Mouse (Mus musculus): ENCODE data around the gene Serpinb1c. TPM values are rescaled to one million over a fixed set of nuclear protein-coding genes. Genes with fewer than 3 reads are reported as not detected.

Serpinb1c gene
- polyA plus RNA-seq, 1 experiment from 2014 or later = not detected

DNA sequence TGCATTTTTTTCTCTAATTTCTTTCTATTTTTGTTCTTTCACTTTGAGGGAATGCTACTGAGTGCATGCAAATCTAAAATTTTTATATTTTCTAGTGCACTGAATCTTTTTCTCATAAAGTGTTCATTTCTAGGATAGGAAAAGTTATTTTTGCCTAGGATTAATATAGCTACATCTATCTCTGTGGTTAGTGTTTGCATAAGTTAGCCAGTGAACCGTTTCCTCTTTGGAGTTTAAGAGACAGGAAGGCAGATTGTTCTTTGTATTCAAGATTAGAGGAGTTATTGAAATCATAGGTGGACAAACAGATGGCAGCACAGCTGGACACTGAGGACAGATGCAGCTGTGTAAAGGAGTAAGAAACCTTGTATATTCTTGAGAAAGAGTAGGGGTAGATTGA, 58.7 kb downstream of the Serpinb1c start:
- 48% methylated on average over 1 of the region's 1 CpGs for WGBS
- ATAC-seq (ENCODE audit: insufficient number of reproducible peaks, low FRiP score, low TSS enrichment, low read depth) = no peak
- no peaks in the 10 kb centered on the region for H3K4me1 ChIP-seq

DNA sequence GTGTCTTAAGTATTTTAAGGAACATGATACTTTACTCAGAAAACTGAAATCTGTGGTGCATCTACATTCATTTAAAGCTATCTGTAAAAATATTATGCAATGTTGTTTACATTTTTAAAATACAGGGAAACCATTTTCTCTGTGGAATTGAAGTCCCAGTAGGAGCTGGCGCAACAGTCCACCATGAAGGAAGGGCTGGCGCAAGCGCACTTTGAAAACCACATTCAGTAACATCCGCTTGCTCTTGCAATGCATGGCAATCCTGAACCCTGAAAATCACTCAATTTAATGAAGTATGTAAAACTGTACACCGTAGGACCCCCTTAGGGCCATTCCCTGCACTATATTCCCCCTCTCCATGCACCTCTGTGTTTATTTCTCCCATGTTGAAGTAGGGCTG, 63.5 kb downstream of the Serpinb1c start:
- ATAC-seq (ENCODE audit: insufficient number of reproducible peaks, low FRiP score, low TSS enrichment, low read depth) = no peak
- Histone ChIP-seq H3K9ac (no peak overlapping the region), H3K9me3 (no peaks in the 10 kb centered on the region), H3K4me2 (no peak overlapping the region), H3K27me3 (no peaks in the 10 kb centered on the region), H3K27ac (no peak overlapping the region), H3K4me3 (no peak overlapping the region), H3K36me3 (no peaks in the 10 kb centered on the region), H3K4me1 (no peaks in the 10 kb centered on the region)
- WGBS = 88% methylated on average over 5 of the region's 5 CpGs

More for the DNA sequence above, 58.7 kb downstream of the Serpinb1c start:
- no peak overlapping the region for H3K4me2 ChIP-seq
- H3K27me3 ChIP-seq = no peaks in the 10 kb centered on the region
- H3K36me3 ChIP-seq = no peaks in the 10 kb centered on the region
- H3K4me3 ChIP-seq = no peak overlapping the region
- no peaks in the 10 kb centered on the region for H3K9me3 ChIP-seq
- H3K27ac ChIP-seq = no peak overlapping the region
- H3K9ac ChIP-seq = no peak overlapping the region

DNA sequence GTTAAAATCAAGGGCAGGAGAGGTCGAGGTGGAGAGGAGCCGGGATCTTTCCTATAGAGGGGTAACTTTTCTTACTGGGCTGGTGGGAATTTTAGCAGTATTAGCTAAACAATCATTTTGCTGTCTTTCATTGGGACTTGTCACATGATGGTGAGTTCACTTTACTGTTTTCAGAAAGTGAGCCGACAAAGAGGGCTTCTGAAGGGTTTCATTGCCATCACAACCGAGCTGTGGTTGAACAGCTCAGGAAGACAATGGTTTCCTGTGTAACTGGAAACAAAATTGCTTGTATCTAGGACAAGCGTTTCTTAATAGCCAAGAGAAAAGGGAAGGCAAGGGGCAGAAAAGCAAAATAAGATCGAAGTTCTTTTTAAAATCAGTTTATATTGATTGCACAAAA, 64.8 kb downstream of the Serpinb1c start:
- no peak for ATAC-seq (ENCODE audit: insufficient number of reproducible peaks, low FRiP score, low TSS enrichment, low read depth)
- Histone ChIP-seq H3K4me2 (no peak overlapping the region), H3K9ac (no peak overlapping the region), H3K9me3 (no peaks in the 10 kb centered on the region), H3K4me3 (no peak overlapping the region), H3K4me1 (no peaks in the 10 kb centered on the region), H3K36me3 (no peaks in the 10 kb centered on the region), H3K27ac (no peak overlapping the region), H3K27me3 (no peaks in the 10 kb centered on the region)
- 70% methylated on average over 6 of the region's 6 CpGs for WGBS

DNA sequence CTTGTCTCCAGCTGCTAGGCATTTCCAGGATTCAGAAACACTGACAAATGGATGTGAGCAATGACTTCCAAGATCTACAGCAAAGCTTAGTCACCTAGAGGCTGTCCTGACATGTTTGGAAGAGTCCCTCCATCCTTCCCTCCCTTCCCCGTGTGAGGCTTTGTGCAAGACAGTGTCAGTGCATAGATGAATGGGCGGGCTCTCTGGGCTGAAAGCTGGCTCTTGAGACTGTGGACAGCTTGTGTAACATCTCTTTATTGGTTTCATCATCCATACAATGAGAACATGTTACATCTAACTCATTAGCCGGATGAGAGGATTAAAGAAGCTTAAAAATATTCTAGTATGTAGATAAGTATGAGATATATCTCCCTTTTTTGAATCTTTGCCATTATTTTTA, 65.2 kb downstream of the Serpinb1c start:
- Histone ChIP-seq H3K4me1 (no peaks in the 10 kb centered on the region), H3K27ac (no peak overlapping the region), H3K9ac (no peak overlapping the region), H3K4me3 (no peak overlapping the region), H3K4me2 (no peak overlapping the region), H3K27me3 (no peaks in the 10 kb centered on the region), H3K36me3 (no peaks in the 10 kb centered on the region), H3K9me3 (no peaks in the 10 kb centered on the region)
- 64% methylated on average over 3 of the region's 3 CpGs for WGBS
- ATAC-seq (ENCODE audit: insufficient number of reproducible peaks, low FRiP score, low TSS enrichment, low read depth) = no peak

DNA sequence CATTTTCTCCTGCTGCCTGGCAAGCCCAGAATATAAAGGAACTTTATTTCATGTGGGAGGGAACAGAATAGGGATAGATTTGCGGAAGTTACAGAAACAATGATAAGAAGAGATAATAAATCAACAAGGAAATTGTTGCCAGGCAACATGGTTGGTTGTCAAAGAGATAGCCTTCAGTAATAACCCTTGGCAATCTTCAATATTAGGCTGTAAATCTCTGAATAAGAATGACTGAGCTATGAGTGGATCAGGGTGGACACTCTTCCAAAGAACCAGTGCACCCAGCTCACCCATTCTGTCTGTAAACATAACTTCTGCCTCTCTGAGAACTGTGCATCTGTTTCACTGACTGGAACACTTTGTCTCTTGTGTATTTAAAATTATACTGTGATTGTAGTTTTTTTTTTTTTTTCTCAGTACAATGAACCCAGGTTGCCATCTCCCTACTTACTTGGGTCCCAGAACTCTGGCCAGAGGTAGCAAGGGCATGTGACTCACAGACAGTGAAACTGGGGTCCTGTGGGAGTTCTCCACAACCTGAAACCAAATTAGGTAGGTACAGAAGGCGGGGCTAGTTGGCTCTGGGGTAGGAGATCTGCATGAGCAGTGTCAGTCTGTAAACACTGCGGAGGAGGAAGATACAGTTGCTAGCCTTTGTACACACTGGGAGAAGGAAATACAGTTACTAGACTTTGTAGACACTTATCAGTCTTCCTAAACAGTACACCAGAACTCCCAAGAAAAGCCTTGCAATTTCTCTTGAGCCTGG, 66.3 kb downstream of the Serpinb1c start:
- no peaks in the 10 kb centered on the region for H3K36me3 ChIP-seq
- no peak overlapping the region for H3K4me2 ChIP-seq
- no peaks in the 10 kb centered on the region for H3K9me3 ChIP-seq
- no peak for ATAC-seq (ENCODE audit: insufficient number of reproducible peaks, low FRiP score, low TSS enrichment, low read depth)
- no peaks in the 10 kb centered on the region for H3K27me3 ChIP-seq
- H3K27ac ChIP-seq = no peak overlapping the region
- WGBS = 78% methylated on average over 3 of the region's 3 CpGs
- H3K4me1 ChIP-seq = no peaks in the 10 kb centered on the region
- no peak overlapping the region for H3K4me3 ChIP-seq
- H3K9ac ChIP-seq = no peak overlapping the region

Other genes with a start within 250 kb of the Serpinb1c start
- gene Mylk4, start 114.3 kb downstream of the Serpinb1c start, polyA plus RNA-seq (2015; fragmentation: Nextera tagmentation; extraction: Ambion mirVana) = 5.5 and 11.9 TPM in 2 replicates
- gene Wrnip1, start 96.2 kb downstream of the Serpinb1c start, polyA plus RNA-seq (2015; fragmentation: Nextera tagmentation; extraction: Ambion mirVana) = 26.2 and 29.0 TPM in 2 replicates
- not detected in 2 replicates for gene D930007J09Rik, start 95.4 kb downstream of the Serpinb1c start, polyA plus RNA-seq (2015; fragmentation: Nextera tagmentation; extraction: Ambion mirVana)
- gene Serpinb1a, start 47.0 kb downstream of the Serpinb1c start, polyA plus RNA-seq (2015; fragmentation: Nextera tagmentation; extraction: Ambion mirVana) = 35.2 and 40.8 TPM in 2 replicates
- 1.8 and 1.9 TPM in 2 replicates for gene Serpinb6b, start 67.0 kb upstream of the Serpinb1c start, polyA plus RNA-seq (2015; fragmentation: Nextera tagmentation; extraction: Ambion mirVana)
- gene Serpinb9, start 105.0 kb upstream of the Serpinb1c start, polyA plus RNA-seq (2015; fragmentation: Nextera tagmentation; extraction: Ambion mirVana) = 3.9 and 4.5 TPM in 2 replicates
- 0.49 and 0.62 TPM in 2 replicates for gene Serpinb9b, start 129.2 kb upstream of the Serpinb1c start, polyA plus RNA-seq (2015; fragmentation: Nextera tagmentation; extraction: Ambion mirVana)
- gene Serpinb1b, start 180.4 kb upstream of the Serpinb1c start, polyA plus RNA-seq (2015; fragmentation: Nextera tagmentation; extraction: Ambion mirVana) = 1.1 and 1.3 TPM in 2 replicates